ENCODE assay signal across 19 mouse cellular contexts in genomic region chr6:18812623-18813022, GRCm38 (mm10). TPM values are rescaled to one million over a fixed set of nuclear protein-coding genes. Genes with fewer than 3 reads are reported as not detected.
DNase-seq lines count a peak whose midpoint lies in the region; ATAC-seq lines count a peak whose summit lies in the region.
"Had no signal": no experiment of that assay in that cellular context is flagged by ENCODE, and none has a peak within 500 bp of the region (broad histone marks: within the 10 kb centered on the region; RNA-seq: fewer than 3 reads in every experiment).

No protein-coding gene starts in this region.

- intact Hi-C loops in heart, postnatal 36 days (cut with DNase I): no loop called here

- peak; percentile 90 for ATAC-seq in common myeloid progenitor, adult 5-6 weeks (replicated peaks; ENCODE audit: low read depth, poor library complexity, severe bottlenecking)
- ATAC-seq: forebrain, embryonic 14.5 days; intestine, postnatal 0 days had no signal

- peak; percentile 2 to 5 for DNase-seq in B cell, adult 2 months
- DNase-seq in CD4-positive, CD25-positive, alpha-beta regulatory T cell, adult 2 months (ENCODE audit: low read depth, low spot score): peak; percentile 18
- DNase-seq in heart, postnatal 36 days: no peak
- DNase-seq in embryo, embryonic 9.5 days (ENCODE audit: extremely low spot score): no peak
- DNase-seq in Muller cell, postnatal 12 days (ENCODE audit: inconsistent ontology term): no peak
- DNase-seq: adrenal gland, adult 8-10 months; cerebellum, adult 11 months; cerebellum, adult 8-10 months; cerebellum, postnatal 14 days; gastrocnemius, postnatal 36 days; heart, adult 11 months; heart, postnatal 10 days; kidney, adult 8-10 months had no signal

RNA-seq across cellular contexts. Expression of gene Lsm8, which starts 35.8 kb away (rescaled TPM):
- total RNA-seq in common myeloid progenitor, adult 5-6 weeks (2017): 70.1 and 92.4 TPM in 2 replicates
- 10 to 100 TPM; 19.9 to 23.4 TPM for total RNA-seq in heart, postnatal 36 days (2021)

RNA-seq across cellular contexts. Expression of gene Ankrd7, which starts 53.5 kb away (rescaled TPM):
- total RNA-seq in common myeloid progenitor, adult 5-6 weeks (2017): not detected in 2 replicates
- not detected for total RNA-seq in heart, postnatal 36 days (2021)
- total RNA-seq: adrenal gland, adult 8-10 months; adrenal gland, postnatal 4 days; G1E; gastrocnemius, adult 8-10 months; gastrocnemius, postnatal 36 days; heart, postnatal 10 days had no signal

Comparison
In these comparisons a context has a peak if more than half of its experiments do, and no peak if none do; other contexts are left out.
1. DNase-seq: peak in B cell, adult 2 months (2 of 2) and CD4-positive, CD25-positive, alpha-beta regulatory T cell, adult 2 months (single experiment); none in heart, postnatal 36 days (0 of 2), embryo, embryonic 9.5 days (single experiment) and Muller cell, postnatal 12 days (single experiment).